Mouse (Mus musculus) inflammation-experienced regulatory T-cells, adult 6 months (primary cell): Measurements from ENCODE around the gene Slmap. TPM values are rescaled to one million over a fixed set of nuclear protein-coding genes. Genes with fewer than 3 reads are reported as not detected.
"Not testable (repeated sequence)": the region's sequence is repeated elsewhere in the genome, so short reads cannot be mapped to it uniquely, and the experiment has no call there.

Experiments
- ATAC-seq: one replicate; pipeline ENCODE4 v1.8.0; 2017
- polyA plus RNA-seq, 3 experiments: library from polyadenylated mRNA; unstranded; fragments of 100-300 nt; shearing (Covaris generic); gene quantifications; one replicate each; pipeline ENCODE4 v1.2.1; 2017

Slmap gene
- polyA plus RNA-seq, 3 experiments from 2014 or later = 17.6 to 23.4 (median 19.2) TPM

GRCm38 (mm10) chr14:26386999-26387398 is 147.7 kb downstream of the Slmap start:
- not testable (repeated sequence) for ATAC-seq

DNA sequence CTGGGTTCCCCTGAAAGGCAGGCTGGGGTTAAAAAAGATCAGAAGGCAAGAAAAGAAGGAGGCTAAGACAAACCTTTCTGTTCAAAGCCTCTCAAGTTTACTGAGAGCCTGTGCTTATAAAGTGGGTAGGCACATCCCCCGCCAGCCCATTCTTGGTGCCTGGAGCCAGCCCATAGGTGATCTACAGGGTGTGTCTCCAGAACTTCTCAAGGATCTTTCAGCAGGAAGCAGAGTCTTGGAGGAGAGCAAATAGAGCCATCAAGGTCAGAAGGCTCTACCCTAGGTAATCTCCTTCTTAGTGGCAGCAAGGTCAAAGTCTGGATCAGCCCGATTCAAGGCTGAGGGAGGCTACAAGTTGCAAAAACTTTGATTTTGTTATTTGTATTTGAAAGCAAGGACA is 149.1 kb downstream of the Slmap start:
- not testable (repeated sequence) for ATAC-seq

GRCm38 (mm10) chr14:26379071-26379470 is 155.7 kb downstream of the Slmap start:
- ATAC-seq = no peak

DNA sequence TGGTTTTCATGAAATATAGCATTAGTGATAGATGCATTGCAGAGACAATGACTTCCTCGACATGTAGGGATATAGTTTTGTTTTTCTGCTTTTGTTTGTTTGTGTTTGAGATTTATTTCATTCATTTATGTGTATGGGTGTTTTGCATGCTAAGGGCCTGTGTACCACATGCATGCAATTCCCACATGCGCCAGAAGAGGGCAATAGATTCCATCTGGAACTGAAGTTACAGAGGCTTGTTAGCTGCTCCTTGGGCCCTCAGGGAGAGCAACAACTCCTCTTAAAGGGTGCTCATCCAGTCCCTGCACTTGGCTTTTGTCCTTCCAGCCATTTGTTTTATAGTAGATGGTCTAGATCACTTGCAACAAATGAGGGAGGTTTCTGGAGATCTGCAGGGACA is 158.1 kb downstream of the Slmap start:
- ATAC-seq = no peak

Other genes with a start within 250 kb of the Slmap start
- 1 to 10 TPM; 3.3 to 7.0 (median 3.4) TPM for gene Dennd6a, start 38.9 kb upstream of the Slmap start, polyA plus RNA-seq
- 100 to 1,000 TPM; 244 to 322 (median 274) TPM for gene Arf4, start 103.1 kb upstream of the Slmap start, polyA plus RNA-seq
- gene Pde12, start 135.0 kb upstream of the Slmap start, polyA plus RNA-seq = 1 to 10 TPM; 3.5 to 5.6 (median 5.2) TPM
- gene Dnah12, start 158.3 kb upstream of the Slmap start, polyA plus RNA-seq = under 1 TPM in 2 of 3 experiments, not detected in 1; 0.04 to 0.06 TPM